Mouse (Mus musculus) ZHBTc4 (cell line): Measurements from ENCODE around the gene Acss3.

ENCODE experiments used
- DNase-seq: peaks from one replicate; pipeline ENCODE4 v3.0.0-alpha.2; 2011; ENCODE audit warnings: low read depth, low spot score

Acss3 gene

DNA sequence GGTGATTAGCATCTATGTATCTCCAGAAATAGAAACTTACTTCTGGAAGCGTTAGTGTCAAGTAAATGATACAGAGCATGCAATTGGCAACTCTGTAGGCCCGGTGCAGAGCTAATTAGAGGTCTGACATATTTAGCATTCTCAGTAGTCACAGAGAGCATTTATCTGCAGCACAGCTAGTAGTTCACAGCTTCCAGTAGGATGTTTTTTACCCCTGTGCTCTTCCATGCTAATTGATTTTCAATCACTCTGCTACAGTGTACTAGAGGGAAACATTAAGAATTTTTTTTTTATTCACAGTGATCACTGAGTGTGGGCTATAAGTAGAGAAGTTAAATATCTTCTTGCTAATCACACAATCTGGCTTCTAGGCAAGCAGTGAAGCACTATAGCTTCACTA, 112.3 kb downstream of the Acss3 start:
- no peak for DNase-seq

DNA sequence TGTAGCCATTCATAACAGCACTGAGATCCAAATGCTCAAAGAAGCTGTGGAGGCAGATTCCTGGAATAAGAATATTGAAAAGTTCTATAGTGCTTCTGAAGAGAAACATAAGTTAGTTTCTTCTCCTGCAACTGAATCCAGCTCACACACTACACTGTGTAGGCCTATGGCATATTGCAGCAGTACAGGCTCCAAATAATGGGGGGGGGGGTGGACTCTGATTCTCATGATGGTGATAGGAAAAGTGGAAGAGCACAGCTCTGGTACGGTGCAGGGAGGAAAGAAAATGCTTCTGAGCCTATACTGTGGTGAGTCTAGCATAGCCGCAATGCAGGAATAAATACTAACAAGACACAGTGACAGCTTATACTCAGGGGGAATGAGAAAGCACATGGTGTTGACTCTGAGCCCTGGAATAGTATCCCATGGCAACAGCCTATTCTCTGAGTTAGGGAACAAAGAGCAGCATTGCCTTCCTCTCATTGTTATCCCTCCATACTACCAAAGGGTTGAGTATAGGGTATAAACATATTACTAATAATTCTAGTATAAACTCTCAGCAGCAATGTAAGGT, 125.3 kb downstream of the Acss3 start:
- no peak for DNase-seq

DNA sequence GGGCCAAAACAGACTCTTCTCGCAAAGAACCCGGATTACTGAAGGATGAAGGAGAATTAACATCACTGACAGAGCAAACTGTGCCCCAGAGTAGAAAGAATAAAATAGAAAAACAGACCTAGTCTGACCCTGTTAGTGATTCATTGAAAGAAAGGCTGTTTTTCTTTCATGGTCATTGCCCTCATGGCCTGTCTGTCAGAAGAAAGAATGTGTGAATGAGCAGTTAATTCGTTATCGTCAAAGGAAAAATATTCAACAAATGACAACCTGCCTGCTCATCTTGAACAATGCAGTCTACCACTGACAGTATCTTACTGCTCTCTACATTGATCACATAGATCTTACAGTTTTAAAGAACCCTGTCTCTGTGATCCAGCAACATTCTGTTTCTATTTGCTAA, 134.0 kb downstream of the Acss3 start:
- no peak for DNase-seq

DNA sequence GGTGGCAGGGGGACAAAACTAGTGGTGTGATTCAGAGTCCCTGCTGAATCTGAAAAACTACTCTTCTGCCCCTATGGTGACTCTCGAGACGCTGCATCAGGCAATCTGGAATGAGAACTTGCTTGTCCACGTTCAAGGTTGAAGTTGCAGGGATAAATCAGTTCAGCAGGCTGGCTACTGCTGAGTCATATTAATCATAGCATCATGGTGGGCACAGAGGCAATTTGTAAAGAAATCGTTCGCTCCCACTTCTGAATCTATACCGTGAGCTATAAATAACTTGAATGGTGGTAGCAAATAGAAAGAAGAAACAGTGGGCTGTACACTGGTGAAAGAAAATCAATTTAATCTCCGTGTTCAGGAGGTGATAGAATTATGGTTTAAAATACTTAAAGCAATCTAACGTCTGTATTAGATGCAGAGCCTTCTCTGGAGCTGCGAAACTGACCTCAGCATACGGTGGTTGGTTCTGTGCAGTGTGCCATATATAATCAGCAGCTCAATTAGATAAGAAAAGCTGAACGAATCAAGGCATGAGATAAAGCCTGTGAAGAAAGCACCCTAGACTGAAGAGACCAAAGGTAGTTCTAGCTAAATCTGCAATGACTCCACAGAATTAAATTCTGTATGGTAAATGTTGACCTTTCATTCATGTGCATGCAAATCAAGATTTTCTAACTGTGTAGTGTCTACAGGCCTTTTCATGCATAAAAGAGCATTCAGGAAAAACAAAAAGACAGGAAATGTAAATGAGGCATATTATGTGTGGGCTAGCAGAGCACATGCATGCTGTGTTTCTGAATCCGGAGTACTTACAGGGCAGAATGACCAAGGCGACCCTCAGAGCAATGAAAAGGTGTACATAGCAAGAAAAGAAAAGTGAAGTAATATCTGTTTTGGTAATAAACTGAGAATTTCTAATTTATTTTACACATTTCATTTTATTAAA, 148.0 kb downstream of the Acss3 start:
- no peak for DNase-seq

DNA sequence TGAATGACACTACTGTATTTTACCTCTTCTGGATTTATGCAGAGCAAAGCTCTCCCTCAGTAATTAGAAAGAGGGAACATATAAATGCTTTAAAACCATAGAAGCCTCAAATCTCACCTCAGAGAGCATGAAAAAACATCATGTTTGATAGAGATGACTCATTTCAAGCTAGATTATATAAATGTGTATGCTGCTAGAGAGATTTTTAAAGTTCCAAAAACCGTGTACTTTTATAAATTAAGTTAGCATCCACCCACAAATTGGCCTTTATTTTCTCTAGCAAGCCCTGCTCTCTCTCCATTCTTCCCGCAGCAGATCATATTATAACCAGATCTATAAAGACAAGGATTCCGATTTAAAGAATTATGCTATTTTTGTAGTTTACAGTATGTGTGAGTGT, 164.4 kb downstream of the Acss3 start:
- no peak for DNase-seq

DNA sequence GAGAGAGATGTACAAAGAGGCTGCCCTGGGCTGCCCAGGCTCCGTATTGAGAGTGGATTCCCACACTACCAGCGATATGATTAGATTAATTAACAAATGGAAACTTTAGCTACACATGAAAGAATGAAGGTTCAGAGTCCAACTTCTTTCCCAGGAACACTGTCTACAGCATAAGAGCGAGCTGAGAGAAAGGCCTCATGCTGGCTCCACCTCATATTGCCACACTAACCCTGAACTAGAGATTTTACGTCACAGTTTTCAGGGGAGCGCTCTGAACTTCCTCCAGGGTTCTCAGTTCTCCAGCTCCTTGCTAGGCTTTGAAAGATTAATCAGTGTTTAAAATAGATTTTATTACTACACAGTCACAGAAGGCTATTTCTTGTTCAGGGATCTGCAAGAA, 182.1 kb downstream of the Acss3 start:
- DNase-seq: no peak

DNA sequence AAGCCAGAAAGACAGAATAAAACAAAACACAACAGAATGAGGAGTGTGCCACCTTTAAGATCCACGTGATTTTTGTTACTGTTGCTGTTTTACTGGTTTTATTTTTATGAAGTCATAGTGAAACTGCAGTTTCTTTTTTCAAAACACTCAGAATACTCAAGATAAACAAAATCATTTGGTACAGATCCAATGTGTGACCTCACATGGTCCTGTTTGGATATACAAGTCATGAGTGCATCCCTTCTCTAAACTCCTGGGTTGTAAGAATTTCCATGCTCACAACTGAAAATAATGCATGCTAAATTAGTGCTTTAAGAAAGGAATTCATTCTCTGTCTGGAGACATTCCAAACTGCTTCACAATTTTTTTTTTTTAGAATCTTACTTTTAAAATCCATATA, 184.0 kb downstream of the Acss3 start:
- no peak for DNase-seq

DNA sequence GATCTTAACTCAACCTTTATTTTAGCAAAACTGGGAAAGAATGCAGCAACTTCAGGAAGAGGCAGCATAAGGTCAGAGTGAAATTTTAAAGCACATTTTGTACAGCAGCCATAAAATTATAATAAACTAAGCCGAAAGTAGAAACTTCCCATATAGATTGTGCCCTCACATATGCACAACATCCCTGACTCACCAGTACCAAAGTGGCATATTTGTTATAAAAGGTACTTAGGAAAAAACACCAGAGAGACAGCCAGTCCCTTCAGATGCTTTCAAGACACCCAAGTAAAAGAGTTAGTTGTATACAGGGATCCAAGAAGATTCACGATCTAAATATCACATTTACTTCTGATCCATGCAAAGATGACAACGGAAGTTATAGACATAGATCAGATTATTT, 184.6 kb downstream of the Acss3 start:
- DNase-seq: no peak

DNA sequence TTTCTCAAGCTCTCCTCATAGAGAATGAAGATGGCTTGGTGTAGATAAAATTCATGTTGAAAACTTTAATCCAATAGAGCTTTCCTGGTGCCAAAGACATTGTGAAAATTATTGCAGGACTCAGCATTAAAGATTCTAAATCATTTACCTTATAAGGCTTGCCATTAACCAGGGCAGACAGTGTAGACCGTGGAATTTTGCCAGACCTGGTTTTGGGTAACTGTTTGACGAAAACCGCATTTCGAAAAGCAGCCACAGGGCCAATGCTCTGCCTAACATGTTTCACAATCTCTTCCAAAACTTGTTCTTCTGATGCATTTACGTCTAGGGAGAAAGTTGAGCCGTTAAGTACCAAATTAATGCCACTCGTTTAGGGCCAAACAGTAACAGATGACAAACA, 186.5 kb downstream of the Acss3 start:
- no peak for DNase-seq

DNA sequence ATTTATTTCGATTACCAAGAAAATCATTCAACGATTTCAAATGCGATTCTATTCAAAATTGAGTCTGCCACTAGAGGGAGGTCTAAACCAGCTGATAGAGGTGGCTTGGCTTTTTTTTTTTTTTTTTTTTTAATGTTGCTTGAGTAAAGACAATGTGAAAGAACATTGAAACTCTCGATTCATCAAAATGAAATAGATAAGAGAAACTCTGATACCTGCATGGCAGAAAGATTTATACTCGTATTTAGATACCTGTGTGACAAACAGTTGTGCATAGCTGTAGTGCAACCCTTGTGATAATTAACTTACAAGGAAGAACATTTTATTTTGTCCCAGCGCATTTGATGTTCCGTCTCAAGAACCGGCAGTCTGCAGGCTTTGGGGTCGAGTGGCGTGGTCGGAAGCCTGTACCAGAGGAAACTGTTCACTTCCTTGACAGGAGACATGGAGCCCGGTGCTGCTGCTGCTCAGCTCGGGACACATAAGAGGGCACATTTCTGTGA, 190.8 kb downstream of the Acss3 start:
- peak; percentile 17 for DNase-seq

DNA sequence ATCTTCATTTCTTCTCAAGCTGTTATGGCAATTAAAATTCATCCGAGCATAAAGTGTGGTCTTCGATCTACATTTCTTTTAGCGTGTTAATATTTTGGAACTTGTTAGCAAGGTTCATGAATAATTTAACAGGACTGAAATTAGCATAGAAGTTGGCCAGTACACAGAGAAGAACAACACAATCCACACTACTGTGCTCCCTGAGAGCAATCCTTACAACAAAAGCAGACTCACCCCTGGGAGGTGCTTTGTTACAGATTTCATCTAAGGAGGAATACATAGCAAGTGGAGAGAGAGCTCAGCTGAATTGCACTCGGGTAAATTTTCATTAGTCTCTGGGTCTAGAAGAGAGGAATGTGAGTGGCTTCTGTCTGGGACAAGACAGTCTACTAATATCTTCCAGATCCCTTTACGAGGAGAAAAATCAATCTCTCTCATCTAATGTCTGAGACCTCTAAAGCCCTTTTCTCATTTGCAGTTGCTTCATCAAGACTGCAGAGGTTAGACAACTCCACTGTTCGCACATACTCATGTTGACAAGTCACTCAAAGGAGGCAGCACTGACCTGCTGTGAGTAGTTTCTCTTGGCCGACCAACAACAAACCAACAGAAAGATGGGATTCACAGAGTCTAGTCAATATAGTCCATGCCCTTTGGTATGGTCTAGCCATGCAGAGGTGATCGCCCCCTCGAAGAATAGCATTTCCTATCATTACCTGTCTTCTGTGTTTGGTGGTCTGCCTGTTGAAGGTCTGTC, 194.7 kb downstream of the Acss3 start:
- DNase-seq: no peak

DNA sequence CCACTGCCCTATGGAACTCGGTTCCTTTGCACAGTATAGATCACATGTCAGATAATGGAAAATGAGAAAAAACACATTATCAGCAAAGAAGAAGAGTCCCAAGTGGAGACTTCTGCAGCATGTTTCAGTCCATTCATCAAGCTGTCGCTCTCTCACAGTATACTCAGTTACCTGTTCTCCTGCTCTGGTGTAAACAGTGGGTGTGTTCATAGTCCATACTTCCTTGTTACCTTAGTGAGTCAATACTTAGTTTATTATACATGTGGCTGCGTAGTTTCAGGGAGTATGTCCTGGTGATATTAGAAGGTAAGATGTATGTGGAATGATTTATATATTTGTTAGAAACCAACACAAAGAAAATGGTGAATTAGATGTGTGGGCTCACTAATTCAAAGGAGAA, 198.7 kb downstream of the Acss3 start:
- DNase-seq: no peak

DNA sequence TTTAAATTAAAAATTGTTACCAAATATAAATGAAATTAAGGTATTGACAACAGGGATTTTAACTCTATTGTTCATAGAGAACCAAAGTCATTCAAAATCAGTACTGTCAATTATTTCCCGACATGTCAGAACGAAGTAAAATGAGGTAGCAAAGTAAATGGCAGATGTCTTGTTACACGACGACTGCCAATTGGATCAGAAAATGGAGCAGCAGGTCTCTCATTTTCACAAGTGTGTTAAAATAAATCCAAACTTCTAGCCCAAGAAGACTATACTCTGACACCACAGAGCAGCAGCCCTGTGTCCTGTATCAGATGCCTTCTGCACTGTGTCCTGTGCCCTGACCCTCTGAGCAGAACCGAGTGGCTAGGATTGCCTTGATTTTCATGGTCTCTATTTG, 199.1 kb downstream of the Acss3 start:
- DNase-seq: no peak

DNA sequence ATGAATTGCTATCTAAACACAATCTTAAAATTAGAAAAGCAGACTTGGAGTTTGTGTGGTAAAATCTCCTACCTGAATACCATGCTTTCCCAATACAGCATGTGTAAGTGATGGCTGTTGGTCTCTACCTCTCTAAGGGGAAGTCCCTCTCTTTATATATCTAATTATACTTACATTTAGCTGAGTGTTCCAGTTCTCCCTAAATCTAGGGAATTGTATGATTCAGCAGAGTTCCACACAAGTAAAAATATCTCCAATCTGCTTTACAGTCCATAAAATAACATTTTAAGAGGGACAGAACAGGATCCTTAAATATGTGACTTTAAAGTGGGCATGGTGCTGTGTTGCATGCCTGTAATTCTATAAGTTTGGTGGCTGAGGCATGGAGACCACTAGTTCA, 208.6 kb downstream of the Acss3 start:
- DNase-seq: no peak

DNA sequence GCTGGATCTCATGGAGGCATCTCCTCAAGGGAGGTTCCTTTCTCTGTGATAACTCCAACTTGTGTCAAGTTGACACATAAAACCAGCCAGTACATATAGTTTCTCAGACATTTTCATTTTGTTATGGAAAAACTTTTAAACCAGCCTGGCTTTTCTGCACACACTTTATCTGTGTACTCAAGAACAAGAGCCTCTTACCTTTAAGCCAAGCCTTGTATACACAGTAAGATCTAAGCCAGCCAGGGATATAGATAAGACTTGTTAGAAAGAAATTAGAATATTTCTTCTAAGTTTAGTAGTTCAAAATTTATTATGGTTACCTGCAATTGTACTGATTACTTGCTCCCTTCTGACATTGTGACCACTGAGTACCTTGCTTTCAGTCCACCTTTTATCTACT, 209.2 kb downstream of the Acss3 start:
- DNase-seq: no peak

DNA sequence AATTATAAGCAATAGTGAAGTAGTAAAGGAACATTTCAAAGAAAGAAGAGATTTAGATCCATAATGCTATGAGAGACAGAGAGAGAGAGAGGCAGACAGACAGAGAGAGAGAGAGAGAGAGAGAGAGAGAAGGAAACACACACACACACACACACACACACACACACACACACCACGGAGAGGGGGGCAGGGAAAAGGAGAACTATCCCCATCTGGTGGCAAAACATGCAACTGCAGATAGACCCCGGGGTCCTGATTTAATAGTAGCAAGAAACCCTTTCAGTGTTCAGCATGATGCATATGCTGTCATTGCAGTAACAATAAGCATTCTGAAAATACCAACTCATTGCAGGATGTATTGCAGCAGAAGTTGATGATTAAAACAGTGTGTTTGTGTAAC, 210.4 kb downstream of the Acss3 start:
- DNase-seq: peak; percentile 33

DNA sequence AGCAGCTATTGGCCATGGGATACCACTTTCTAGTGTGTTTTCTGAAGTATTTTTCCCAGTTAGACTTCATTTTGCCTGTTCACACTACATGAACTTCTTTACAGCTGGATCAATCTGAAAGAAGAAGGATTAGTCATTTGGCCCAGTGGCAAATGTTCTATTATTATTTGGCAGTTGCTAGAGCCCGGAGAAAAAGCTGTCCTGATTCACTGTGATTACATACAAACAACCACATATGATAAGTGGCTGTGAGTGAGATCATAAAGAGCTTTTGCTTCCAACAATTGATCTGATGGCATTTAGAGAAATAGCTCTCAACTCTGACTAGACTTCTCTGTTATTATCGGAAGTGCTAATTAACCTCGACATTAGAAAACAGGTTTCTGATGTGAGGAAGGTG, 213.4 kb downstream of the Acss3 start:
- DNase-seq: no peak

DNA sequence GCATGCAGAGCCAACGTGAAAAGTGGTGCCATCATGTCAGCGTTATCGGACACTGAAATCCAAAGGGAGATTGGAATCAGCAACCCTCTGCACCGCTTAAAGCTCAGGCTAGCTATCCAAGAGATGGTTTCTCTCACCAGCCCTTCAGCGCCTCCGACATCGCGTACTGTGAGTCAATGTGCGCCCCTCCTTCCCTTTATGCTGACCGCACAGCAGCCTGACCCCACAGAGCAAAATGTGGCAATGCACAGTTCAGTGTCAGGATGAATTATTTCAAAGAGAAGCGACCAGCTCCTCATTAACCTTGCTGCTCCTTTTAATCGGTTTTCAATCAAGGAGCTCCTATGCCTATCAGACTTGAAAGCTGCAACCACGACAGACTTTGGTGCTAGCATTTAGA, 227.1 kb downstream of the Acss3 start:
- DNase-seq: peak; percentile 2
